8 mouse cellular contexts compared by ENCODE assay signal in the genomic region with DNA sequence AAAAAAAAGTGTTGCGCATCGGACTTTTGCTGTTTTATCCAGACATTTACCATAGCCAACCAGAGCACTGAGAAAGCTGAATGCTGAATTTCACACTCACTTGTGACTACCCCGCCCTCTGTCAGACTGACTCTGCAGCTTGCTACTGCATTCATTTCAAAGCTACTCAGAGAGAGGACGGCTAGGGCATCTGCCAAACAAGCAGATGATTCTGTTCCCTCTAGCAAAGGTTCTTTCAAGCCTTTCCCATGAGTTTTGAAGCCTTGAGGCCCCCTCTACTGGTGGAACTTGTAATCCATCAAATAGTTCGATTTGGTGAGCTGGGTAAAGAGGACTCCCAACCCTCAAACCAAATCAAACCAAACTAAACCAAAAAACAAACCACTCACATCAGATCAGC. TPM values are rescaled to one million over a fixed set of nuclear protein-coding genes. Genes with fewer than 3 reads are reported as not detected.
A peak's percentile ranks its signal among the peaks of the same experiment; 100 is the strongest.
DNase-seq lines count a peak whose midpoint lies in the region; ATAC-seq and TF ChIP-seq lines count a peak whose summit lies in the region.

No protein-coding gene starts in this region.

- no peaks in the 10 kb centered on the region for H3K4me1 ChIP-seq in kidney, adult 2 months (ENCODE audit: control insufficient read depth, insufficient read depth, low read length)
- peaks cover 21% of the 10 kb centered on the region for H3K4me1 ChIP-seq in limb, embryonic 11.5 days (ENCODE audit: control insufficient read depth, insufficient read depth, low read length)
- H3K4me1 ChIP-seq in midbrain, embryonic 11.5 days (ENCODE audit: control insufficient read depth, insufficient read depth, low read length): peaks cover 23% of the 10 kb centered on the region

- peak overlapping the region; percentile 27; the same call in 1 of the 2 replicates for H3K4me2 ChIP-seq in limb, embryonic 11.5 days (ENCODE audit: low read depth, severe bottlenecking)
- peak overlapping the region; percentile 32 for H3K4me2 ChIP-seq in midbrain, embryonic 11.5 days

- no peak overlapping the region for H3K9ac ChIP-seq in limb, embryonic 11.5 days (ENCODE audit: low read length)
- H3K9ac ChIP-seq in midbrain, embryonic 11.5 days (ENCODE audit: low read length): no peak overlapping the region; the same call in 1 of the 2 replicates

- no peak overlapping the region for H3K27ac ChIP-seq in kidney, adult 2 months (ENCODE audit: insufficient read depth, low read depth, low read length)
- no peak overlapping the region for H3K27ac ChIP-seq in limb, embryonic 11.5 days (replicated peaks; ENCODE audit: low read depth, low read length)
- no peak overlapping the region for H3K27ac ChIP-seq in midbrain, embryonic 11.5 days (ENCODE audit: low read depth, low read length)

- no peaks in the 10 kb centered on the region for H3K9me3 ChIP-seq in limb, embryonic 11.5 days (ENCODE audit: control insufficient read depth, low read length)
- no peaks in the 10 kb centered on the region for H3K9me3 ChIP-seq in midbrain, embryonic 11.5 days (ENCODE audit: control insufficient read depth, low read length)

- TF ChIP-seq CTCF in kidney, adult 2 months (conservative IDR thresholded peaks at IDR 0.05; ENCODE audit: insufficient read depth, insufficient read length, low read depth, low read length): peak; percentile 28

- H3K27me3 ChIP-seq in kidney, adult 2 months (replicated peaks; ENCODE audit: control insufficient read depth, insufficient read depth, low read length): no peaks in the 10 kb centered on the region
- H3K27me3 ChIP-seq in limb, embryonic 11.5 days (ENCODE audit: control insufficient read depth, insufficient read depth, low read length): no peaks in the 10 kb centered on the region
- H3K27me3 ChIP-seq in midbrain, embryonic 11.5 days (ENCODE audit: control insufficient read depth, insufficient read depth, low read length): no peaks in the 10 kb centered on the region

- 19% methylated on average over 5 of the region's 5 CpGs for WGBS in kidney, adult 2 months
- WGBS in limb, embryonic 11.5 days: 17% methylated on average over 5 of the region's 5 CpGs
- 28% methylated on average over 5 of the region's 5 CpGs for WGBS in midbrain, embryonic 11.5 days

- DNase-seq in urinary bladder, postnatal 25 days (ENCODE audit: low spot score): peak; percentile 39
- no peak for DNase-seq in urinary bladder, adult 2 months (ENCODE audit: low spot score)
- peak; percentile 70 for DNase-seq in embryo, embryonic 9.5 days (ENCODE audit: extremely low spot score)
- peak; percentile 86 for DNase-seq in heart, adult 8-10 months (ENCODE audit: low spot score)
- peak; percentile 77 for DNase-seq in kidney, adult 2 months
- DNase-seq in limb, embryonic 11.5 days (ENCODE audit: low spot score): peak; percentile 72
- peak; percentile 94 for DNase-seq in midbrain, embryonic 11.5 days (ENCODE audit: low spot score, missing footprints)
- DNase-seq in spleen, postnatal 36 days (ENCODE audit: low spot score in 2 of 2): peak; percentile 46 to 60

- ATAC-seq in limb, embryonic 11.5 days (ENCODE audit: insufficient number of reproducible peaks, low FRiP score, low TSS enrichment, low read depth): no peak
- ATAC-seq in midbrain, embryonic 11.5 days (ENCODE audit: low FRiP score): peak; percentile 67; the same call in 1 of the 2 replicates

- no peak overlapping the region for H3K4me3 ChIP-seq in kidney, adult 2 months (ENCODE audit: insufficient read depth, low read depth, low read length)
- no peak overlapping the region for H3K4me3 ChIP-seq in limb, embryonic 11.5 days (ENCODE audit: low read depth, low read length)
- no peak overlapping the region for H3K4me3 ChIP-seq in midbrain, embryonic 11.5 days (ENCODE audit: low read depth, low read length)

- TF ChIP-seq POLR2A in kidney, adult 2 months (IDR thresholded peaks at IDR 0.05; ENCODE audit: low read depth, low read length): no peak

- no peaks in the 10 kb centered on the region for H3K36me3 ChIP-seq in kidney, adult 2 months (ENCODE audit: control insufficient read depth, insufficient read depth, low read length)
- no peaks in the 10 kb centered on the region for H3K36me3 ChIP-seq in limb, embryonic 11.5 days (ENCODE audit: control insufficient read depth, insufficient read depth, low read length)
- no peaks in the 10 kb centered on the region for H3K36me3 ChIP-seq in midbrain, embryonic 11.5 days (ENCODE audit: control insufficient read depth, insufficient read depth, low read length)

RNA-seq across cellular contexts. Expression of a gene that starts 13.0 kb away (rescaled TPM):
- 0.12 and 0.17 TPM in 2 replicates for polyA plus RNA-seq in urinary bladder, adult 2 months (2012; rRNA removed)
- 1 to 10 TPM; 2.1 to 3.5 (median 2.5) TPM for total RNA-seq in heart, adult 8-10 months (2022)
- 0.20 and 0.38 TPM in 2 replicates for polyA plus RNA-seq in kidney, adult 2 months (2012; rRNA removed)
- 0.60 and 1.1 TPM in 2 replicates for polyA plus RNA-seq in limb, embryonic 11.5 days (2014; fragmentation: Nextera tagmentation; extraction: Ambion mirVana)
- polyA plus RNA-seq in midbrain, embryonic 11.5 days (2014; fragmentation: Nextera tagmentation; extraction: Ambion mirVana): 0.96 and 0.98 TPM in 2 replicates

RNA-seq across cellular contexts. Expression of a gene that starts 16.8 kb away (rescaled TPM):
- 3.0 and 3.5 TPM in 2 replicates for polyA plus RNA-seq in urinary bladder, adult 2 months (2012; rRNA removed)
- 1 to 10 TPM; 3.2 to 4.4 (median 4.2) TPM for total RNA-seq in heart, adult 8-10 months (2022)
- polyA plus RNA-seq in kidney, adult 2 months (2012; rRNA removed): 2.8 and 3.7 TPM in 2 replicates
- 12.1 and 12.5 TPM in 2 replicates for polyA plus RNA-seq in limb, embryonic 11.5 days (2014; fragmentation: Nextera tagmentation; extraction: Ambion mirVana)
- polyA plus RNA-seq in midbrain, embryonic 11.5 days (2014; fragmentation: Nextera tagmentation; extraction: Ambion mirVana): 11.4 and 12.0 TPM in 2 replicates

RNA-seq across cellular contexts. Expression of a gene that starts 26.6 kb away (rescaled TPM):
- 9.6 and 11.3 TPM in 2 replicates for polyA plus RNA-seq in urinary bladder, adult 2 months (2012; rRNA removed)
- 10 to 100 TPM; 14.6 to 20.9 (median 16.8) TPM for total RNA-seq in heart, adult 8-10 months (2022)
- 9.4 and 11.8 TPM in 2 replicates for polyA plus RNA-seq in kidney, adult 2 months (2012; rRNA removed)
- 9.0 and 9.2 TPM in 2 replicates for polyA plus RNA-seq in limb, embryonic 11.5 days (2014; fragmentation: Nextera tagmentation; extraction: Ambion mirVana)
- 8.6 and 9.0 TPM in 2 replicates for polyA plus RNA-seq in midbrain, embryonic 11.5 days (2014; fragmentation: Nextera tagmentation; extraction: Ambion mirVana)
